Mouse (Mus musculus) cerebellum, adult 9-11 months (tissue): ENCODE results near the gene Pxk.

Experiments used
- DNase-seq: peaks from one replicate; pipeline ENCODE4 v3.0.0; 2022

Gene Pxk

DNA sequence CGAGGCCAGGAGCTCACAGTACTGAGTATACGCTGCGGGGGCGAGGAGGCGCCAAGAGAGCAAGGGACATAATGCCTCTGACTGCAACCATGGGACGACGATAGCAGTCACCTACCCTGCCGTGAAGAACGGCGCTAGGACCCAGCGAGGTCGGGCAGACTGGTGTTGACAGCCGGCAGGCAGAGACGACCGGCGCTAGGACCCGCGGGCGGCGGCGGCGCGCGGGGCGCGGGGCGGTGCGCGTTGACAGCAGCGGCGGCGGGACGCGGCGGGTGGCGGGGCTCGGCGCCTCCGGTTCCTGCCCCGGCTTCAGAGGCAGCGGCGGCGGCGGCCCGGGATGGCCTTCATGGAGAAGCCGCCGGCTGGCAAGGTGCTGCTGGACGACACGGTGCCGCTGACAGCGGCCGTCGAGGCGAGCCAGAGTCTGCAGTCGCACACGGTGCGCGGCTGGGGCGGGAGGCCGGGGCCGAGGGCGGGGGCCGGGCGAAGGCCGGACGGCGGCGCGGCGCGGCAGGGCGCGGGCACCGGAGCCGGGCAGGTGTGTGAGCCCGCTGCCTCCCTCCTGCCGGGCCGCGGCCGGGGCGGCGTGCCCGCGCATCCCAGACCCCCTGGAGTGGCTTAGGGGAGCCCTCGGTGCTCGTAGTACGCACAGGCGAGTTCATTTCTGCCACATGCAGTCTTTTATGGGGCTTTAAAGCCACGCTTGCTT is at the start of gene Pxk:
Gene Pxk (plus strand): TSS at position 234 of the 709 bp plus-strand sequence.
- DNase-seq: peak; percentile 94

DNA sequence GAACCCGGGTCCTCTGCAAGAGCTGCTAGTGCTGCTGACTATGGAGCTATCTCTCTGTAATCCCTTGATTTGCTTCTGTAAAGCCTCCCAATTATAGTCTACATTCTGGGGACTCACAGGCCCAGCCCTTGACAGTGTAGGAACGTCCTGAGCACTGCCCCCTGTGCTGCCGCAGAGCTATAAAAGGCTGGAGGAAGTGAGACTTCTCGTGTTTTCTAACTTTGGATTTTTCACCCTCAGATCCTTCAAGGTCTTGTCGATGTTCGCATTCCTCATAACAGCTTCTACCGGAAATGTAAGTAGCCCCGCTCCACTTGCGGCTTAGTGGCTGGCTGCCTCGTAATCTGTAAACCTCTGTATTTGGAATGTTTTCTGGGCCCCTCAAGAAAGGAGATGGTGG is 48.7 kb upstream of the Pxk start:
- DNase-seq: no peak

DNA sequence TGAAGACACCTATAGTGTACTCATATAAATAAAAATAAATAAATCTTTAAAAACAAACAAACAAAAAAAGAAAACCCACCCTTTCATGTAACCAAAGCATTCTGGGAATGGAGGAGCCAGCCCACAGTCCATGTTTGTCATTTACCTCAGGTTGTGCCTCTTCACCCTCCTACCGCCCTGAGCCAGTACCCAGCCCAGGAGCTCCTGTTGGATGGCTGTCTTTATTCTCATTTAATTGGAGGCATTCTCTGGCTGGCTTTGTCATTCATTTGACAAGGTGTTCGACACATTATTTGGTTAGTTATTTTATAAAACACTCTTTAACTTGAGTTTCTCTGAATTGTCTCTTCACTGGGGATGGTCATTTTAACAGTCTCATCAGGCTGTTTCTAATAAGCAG is 46.1 kb upstream of the Pxk start:
- DNase-seq: no peak

DNA sequence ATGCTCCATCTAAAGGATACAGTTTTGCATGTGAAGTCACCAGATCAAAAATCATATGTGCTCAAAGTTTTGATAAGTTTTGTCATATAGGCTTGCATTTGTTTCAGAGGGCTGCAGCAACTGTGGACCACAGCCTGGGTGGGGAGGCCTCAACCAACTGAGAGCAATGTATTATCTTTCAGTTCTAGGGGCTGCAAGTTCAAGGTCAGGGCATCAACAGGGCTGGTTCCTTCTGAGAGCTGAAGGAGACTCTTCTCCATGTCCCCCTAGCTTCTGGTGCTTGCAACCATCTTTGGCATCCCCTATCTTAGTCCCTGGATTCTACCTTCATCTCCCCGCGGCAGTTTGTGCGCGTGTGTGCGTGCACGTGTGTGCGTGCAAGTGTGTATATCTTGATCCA is 45.4 kb upstream of the Pxk start:
- DNase-seq: no peak

DNA sequence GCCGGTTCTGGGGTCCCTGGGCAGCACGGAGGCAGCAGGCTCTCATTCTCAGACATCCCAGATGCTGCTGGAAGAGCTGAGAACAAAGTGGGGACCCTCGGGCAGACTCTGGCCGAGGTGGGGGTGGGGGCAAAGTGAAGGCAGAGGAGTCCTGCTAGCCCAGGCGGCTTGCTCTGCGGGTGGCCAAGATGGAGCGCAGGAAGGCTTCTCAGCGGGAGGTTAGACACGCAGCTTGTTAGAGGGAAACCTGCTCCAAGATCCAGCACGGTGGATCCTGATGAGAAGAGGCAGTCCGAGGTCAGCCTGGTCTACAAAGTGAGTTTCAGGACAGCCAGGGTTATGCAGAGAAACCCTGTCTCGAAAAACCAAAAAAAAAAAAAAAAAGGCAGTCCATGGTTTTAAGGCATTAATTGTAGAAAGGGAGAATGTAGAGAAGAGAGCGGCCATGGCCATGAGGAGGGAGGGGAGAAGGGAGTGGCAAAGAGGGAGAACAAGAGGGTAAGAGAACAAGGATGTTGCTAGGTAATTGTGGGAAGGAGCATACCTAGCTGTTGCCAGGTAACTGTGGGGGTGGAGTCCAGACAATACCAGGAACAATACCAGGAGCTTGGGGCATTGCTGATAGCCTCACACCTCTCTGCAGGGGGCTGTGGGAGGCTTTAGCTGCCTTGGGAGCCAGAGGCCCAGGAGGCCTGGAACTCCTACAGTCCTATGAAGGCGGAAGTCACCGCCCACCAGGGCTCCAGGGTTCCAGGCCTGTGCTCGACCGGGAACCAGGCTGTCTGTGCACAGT is 43.5 kb upstream of the Pxk start:
- DNase-seq: no peak

DNA sequence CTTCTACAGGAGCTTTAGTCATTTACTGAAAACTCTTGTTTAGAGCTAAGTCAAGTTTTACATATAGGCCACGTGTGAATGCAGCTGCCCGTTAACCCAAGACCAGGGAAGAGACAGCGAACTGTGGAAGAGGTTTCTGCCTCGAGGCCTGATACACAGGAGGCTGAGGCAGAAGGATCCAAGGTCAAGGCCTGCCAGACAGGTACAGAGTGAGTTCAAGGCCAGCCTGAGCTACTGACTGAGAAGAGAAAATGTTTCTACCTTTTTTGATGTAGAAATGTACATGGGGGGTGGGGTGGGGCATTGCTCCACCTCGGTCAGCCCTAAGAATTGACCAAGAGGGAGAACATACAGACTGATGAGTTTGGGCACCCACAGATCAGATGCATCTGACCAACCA is 41.9 kb upstream of the Pxk start:
- DNase-seq: no peak

DNA sequence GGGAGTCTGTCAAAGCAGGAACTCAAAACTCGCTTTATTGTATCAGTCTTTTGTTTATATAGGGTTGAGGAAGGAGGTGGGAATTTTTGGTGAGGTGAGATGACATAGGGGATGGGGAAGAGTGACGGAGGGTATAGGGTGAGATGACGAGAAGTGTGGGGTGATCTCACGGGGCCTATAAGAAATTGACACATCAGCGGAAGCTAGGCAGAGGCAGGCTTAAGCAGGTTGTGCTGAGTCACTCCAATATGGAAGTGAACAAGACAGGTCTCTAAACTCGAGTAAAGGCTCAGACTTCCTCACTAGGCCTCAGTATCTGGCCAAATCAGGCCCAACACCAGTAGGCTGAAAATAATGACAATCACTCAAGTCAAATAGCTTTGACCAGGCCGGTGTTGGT is 38.1 kb upstream of the Pxk start:
- DNase-seq: no peak

DNA sequence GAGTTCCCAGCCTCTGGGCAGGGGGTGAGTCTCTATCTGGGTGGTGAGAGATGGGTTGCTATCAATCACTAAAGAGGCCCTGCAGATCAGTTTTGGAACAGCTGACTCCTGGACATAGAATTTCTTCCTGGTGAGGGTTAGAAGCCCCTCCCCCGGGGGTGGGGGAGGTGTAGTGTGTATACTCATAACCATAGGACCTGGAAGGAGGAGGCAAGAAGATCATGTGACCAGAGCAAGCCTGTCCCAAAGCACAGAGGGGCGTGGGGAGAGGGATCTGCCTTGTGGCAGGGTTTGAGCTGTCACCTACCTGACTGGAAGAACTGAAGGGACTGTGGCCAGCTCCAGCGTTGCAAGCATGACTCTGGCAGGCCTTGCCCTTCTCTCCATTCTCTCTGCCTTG is 35.9 kb upstream of the Pxk start:
- no peak for DNase-seq

DNA sequence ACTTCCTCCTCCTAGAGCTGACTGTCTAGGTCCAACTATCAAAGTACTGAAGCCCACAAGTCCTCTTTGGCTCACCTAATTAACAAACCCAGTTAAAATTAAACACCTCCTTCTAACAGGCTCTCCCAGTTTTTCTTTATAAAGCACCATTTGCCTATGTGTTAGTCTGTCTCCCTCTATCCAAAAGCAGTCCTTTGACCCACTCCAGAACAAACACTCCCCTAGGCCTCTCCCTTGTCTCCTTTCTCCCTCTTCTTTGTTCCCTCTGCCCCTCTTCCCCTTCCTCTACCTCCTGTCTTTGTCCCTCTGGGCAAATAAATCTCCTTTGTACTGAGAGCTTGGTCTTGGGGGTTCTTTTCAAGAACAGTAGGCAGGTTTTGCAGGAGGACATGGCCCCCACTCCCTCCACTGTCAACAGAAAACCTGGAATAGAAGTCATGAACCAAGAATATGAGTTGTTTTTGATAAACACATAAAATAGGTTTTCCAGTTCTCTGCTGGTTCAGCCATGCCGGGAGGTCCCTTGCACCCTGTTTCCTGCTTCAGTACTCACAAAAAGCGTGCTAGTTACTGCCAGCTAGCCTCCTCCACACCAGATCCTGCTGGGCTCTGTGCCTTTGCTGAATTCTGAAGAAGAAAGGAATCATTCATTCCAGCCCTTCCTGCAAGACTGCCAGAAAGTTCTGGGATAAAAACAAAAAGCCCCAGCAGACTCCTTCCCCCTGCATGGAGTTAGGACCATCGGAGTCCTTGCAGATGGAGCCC is 35.3 kb upstream of the Pxk start:
- no peak for DNase-seq

DNA sequence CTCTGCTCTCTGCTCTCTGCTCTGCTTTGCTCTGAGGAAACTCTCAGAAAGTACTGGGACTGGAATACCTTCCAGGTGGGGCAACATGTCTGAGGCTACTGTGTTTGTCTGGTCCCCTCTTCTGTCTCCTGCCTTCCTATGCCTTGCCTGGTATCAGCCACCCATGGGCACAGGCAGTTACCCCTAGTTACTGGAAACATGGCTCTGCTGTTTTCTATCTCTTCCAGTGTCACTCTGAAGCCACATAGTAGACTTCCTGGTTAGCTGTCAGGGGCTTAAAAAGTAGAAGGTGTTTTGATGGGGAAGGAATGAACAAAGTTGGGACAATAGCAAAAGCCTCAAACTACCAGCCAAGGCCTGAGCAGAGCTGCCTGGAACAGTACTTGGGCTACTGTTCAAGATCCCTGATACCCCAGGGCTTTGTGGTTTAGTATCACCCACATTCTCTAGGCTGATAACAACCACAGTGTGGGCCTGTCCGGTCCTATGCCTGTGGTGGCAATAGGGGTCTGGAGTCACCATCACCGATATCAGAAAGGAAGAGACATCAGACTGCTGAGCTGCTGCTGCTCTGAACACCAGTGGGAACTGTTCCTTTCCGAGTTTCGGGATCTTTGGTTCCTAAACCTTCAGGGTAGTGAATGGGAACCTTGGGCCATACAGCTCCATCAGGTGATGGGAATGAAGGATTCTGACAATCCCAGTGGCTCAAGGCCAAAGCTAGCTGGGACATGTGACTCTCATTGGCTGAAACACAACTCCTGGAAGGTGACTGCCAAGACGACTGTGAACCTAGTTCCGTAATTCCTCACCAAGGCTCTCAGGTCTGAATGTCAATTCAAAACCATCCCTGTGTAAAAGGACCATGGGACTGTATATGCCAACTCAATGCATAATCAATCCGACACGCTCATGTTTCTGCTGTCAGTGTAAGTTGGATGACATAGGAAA is 33.9 kb upstream of the Pxk start:
- DNase-seq: no peak

DNA sequence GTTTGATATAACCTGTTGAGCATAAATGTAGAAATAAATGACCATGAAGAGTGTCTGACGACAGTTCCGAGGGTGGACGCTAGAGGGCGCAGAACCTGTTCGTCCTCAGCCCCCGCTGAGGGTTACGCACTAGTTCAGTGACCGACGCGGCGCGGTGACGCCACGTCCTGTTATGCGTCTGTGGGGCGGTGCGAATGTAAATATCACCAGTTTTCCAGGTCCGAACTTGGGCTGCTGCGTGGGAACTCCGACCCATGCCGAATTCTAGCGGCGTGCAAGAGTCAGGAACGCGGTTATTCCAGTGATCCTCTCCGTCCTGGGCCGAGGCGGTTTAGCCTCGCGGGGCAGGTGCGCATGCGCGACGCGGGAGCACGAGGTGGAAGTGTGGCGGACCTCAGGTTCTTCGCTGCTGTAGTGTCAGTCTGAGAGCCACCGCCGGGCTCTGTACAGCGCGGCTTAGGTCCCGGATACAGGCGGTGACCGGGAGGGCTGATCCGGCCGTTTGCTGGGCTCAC is 17.8 kb upstream of the Pxk start, which contains the start of gene Rpp14:
Gene Rpp14 (plus strand): TSS at position 203 of the 515 bp plus-strand sequence.
- peak; percentile 94 for DNase-seq

DNA sequence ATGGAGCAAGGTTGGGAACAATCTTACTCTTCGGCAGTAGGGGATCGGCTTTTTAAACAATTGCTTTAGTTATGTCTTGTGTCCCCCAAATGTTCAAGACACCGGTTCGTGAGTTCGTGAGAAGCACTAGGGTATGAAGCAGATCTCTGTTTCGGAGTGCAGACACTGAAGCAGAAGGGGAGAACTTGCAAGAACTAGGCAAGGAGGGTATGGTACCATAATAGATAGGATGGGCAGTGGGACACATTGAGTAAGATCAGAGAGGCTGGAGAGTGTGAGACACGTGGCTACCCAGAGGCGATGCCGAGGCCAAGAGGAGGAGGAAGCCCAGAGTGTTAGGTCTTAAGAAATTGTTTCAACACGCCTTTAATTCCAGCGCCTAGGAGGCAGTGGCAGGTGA is 17.3 kb upstream of the Pxk start:
- DNase-seq: no peak

DNA sequence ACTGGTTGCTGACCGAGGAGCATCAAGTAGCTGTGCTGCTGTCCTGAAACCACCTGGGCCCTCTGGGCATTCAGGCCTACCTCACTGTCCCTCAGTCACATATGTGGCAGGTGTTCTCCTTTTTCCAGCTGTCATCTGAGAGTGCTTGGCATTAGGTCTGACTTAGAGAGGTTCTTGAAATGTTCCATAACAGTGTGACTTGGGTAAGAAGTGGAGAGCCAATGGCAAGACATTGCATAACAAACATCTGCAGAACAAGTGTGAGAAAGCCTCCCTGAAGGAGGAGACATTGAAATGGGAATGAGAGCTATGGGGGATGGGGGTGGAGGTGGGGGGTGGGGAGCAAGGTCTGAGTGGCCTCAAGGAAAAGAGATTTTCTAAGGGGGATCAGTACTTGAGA is 15.1 kb upstream of the Pxk start:
- no peak for DNase-seq

DNA sequence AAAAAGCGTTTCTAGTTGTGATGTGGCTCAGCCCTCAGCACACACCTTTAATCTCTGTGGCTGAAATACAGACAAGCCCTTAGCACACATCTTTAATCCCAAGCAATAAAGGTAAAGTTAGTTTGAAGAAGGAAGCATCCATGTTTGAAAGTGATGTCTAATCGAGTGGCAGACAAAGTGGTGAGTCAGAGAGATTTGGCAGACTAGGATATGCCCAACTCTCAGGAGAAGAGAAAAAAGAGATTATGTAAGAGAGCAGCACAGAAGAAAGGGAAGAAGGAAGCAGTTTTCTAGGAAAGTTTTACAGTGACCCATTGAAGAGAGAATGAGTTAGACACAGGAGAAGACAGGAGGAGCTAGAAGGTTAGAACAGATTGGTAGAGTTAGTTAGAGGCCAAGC is 9.0 kb upstream of the Pxk start:
- no peak for DNase-seq

DNA sequence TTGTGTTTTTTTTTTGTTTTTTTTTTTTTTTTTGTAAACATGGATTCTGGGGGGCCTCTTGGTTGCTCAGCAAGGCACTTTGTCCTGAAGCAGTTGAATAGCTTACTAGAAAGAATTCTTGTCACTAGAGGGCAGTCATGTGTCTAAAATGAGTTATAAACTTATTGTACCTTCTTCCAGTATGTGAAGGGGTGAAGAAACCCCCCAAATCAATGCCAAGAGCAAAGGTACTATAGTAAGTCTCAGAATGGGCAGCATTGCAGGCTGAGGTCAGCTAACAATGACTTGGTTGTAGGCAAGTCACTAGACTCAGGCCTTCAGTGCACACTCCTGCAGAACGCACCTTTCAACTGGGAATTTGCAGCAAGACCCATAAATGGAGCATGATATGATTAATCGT is 5.4 kb upstream of the Pxk start:
- DNase-seq: no peak

DNA sequence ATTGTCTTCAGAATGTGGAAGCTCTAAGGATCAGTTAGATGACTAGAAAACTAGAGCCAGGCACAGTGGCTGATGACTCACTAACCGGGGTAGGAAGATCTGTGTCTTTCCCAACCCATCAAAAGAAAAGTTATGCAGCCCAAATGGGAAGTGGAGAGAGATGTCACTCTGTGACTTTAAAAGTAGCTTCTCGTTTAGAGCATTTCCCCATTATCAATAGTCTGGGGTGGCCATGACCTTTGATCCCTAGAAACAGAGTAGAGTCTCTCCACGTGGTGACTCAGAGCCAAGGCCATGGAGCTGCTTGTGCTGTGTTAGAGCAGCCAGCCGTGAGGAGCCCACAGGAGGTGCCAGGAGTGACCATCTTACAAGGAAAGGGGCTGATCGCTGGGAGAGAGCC is 4.6 kb upstream of the Pxk start:
- no peak for DNase-seq

DNA sequence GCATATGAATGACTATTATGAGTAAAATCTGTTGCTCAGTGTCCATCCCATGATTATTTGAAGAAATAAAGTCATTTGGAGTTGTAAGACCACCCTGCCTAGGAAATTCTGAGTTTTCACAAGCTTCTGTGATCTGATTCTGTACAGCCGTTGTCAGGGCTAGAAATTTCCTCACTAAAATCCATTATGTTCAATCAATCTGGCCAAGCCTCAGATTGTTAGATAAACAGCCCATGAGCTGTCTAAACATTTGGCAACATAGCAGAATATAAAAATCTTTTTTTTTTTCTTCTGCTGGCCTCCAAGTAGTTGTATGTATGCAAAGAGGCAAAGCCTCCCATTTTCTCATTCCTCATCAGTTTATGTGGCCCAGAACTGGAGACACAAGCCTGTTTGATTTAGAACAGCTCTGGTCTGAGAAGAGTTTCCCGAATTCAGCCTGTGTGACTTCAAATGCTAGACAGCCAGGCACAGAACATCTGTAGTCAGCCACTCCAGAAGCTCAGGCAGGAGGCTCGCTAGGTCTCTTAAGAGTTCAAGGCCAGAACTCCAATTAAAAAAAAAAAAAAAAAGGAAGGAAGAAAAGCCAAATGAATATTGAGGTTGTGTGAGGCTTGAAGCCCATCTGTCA is 3.0 kb upstream of the Pxk start:
- no peak for DNase-seq

DNA sequence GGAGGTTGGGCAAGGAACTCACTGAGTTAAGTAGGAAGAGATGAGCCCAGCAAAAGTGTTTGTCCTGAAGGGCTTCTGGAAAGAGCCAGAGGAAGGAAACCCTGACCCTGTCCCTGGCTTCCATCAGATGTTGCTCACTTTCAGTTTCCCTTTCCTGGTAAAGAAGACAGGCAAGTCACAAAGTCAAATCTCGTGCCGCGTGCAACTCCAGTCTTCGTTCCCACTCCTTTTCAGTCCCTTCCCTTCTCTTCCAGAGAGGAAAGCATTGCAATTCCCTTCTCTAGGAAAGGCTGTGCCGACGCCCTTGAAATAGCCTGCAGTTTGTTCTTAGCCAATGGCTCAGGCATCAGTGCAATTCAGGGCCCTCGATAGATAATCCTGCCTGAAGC is 2.5 kb upstream of the Pxk start:
- no peak for DNase-seq

DNA sequence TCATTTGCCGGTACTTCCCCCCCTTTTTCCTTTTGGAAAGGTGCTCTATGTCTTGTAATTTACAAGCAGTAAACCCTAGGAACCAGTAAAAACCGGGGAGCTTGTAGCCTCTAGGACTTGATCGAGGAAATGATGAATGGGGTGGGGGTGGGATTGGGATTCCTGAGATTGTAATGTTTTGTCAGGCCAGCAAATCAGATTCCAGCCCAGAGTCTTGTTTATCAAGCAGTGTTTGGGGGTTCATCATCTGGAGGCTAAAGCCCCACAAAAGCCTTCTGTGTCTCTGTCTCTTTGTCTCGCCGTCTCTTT is 630 bp downstream of the Pxk start:
- no peak for DNase-seq

DNA sequence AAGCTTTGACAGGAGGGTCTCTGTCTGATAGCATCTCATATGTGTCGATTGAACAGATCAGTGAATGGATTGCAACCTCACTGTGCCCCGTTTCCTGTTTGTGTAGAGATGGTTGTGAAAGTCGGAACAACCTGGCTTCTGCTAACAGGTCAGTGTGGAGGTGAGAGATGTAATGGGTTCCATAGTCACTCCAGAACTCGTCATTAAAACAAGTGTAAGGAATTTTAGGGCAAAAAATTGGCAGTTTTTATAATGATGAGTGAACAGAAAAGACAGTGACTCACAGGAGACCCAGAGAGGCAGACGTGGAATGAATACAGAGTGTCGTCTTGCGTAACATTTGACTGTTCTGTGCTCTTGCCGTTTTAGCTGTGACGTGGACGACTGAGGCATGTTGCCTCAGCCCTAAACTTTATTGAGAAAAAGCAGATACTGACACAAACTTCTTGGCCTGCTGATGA is 1.6 kb downstream of the Pxk start:
- no peak for DNase-seq

DNA sequence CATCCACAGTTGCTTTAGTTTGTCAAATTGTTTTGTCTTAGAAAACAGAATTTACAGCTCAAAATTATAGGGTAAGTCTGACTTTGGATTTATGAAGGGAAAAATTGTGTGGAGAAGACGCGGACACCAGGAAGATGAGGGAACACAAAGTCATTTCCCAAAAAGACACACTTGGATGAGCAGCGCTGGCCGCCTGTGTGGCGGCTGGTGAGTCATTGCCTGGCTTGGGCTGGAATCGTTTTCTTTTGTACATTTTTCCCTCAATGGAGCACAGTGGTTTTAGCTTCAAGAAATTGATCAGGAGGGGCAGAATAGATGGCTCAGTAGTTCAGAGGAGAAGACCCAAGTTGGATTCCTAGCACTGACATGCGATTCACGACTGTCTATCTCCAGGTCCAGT is 3.9 kb downstream of the Pxk start:
- no peak for DNase-seq

DNA sequence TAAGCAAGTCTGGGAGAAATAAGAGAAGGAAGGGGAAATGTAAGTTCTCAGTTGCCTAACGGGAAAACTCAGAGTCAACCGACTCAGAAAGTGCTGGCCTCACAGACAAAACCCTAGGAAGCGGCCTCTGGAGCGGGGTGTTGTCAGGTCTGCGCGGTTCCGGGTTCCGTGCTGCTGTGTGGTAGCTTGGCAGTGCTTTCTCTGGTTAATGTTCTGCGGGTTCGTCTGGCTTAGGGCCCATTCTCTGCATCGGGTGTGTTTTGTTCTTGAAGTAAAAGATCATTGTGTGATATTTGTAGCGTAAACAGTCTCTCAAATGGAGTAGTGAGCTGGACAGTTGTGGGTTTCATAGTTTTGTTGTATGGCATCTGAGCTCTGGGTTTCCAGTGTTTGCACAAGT is 4.7 kb downstream of the Pxk start:
- no peak for DNase-seq
